Mouse (Mus musculus): ENCODE measurements at regions not wholly inside any gene's neighbourhood (a gene's known extent, or its start where the extent isn't known, plus 50 kb on each side); places are given as distances from the start of the nearest gene placed in this dataset.
"Not testable (repeated sequence)": the region's sequence is repeated elsewhere in the genome, so short reads cannot be mapped to it uniquely, and the experiment has no call there.

- WGBS: 83% methylated on average over 1 of the region's 1 CpGs
- not testable (repeated sequence) for DNase-seq (ENCODE audit: low spot score); H3K4me3 ChIP-seq; H3K4me1 ChIP-seq (replicated peaks); H3K27ac ChIP-seq; H3K36me3 ChIP-seq; H3K27me3 ChIP-seq (ENCODE audit: insufficient read depth, poor library complexity, severe bottlenecking)
- H3K9me3 ChIP-seq: peaks cover 23% of the 10 kb centered on the region; the same call in 1 of the 2 replicates
Observed at GRCm38 (mm10) chr1:189507301-189507700, 105.2 kb upstream of the Kcnk2 start.

- no peaks in the 10 kb centered on the region for H3K9me3 ChIP-seq
- H3K27ac ChIP-seq: no peak overlapping the region
- no peak overlapping the region for H3K4me3 ChIP-seq
- H3K27me3 ChIP-seq (ENCODE audit: insufficient read depth, poor library complexity, severe bottlenecking): no peaks in the 10 kb centered on the region
- H3K36me3 ChIP-seq: no peaks in the 10 kb centered on the region
- peaks cover 4% of the 10 kb centered on the region for H3K4me1 ChIP-seq (replicated peaks)
- WGBS: 83% methylated on average over 3 of the region's 3 CpGs
- no peak for DNase-seq (ENCODE audit: low spot score)
Observed at GRCm38 (mm10) chr1:189499703-189500102, 97.6 kb upstream of the Kcnk2 start.

- H3K27ac ChIP-seq: no peak overlapping the region
Observed at GRCm38 (mm10) chr1:189499141-189499540, 97.1 kb upstream of the Kcnk2 start.

GRCm38 (mm10) chr1:189497031-189497430 lies 95.0 kb upstream of the Kcnk2 start:
- peaks cover 10% of the 10 kb centered on the region for H3K4me1 ChIP-seq (replicated peaks)
- no peaks in the 10 kb centered on the region for H3K27me3 ChIP-seq (ENCODE audit: insufficient read depth, poor library complexity, severe bottlenecking)
- no peak overlapping the region for H3K27ac ChIP-seq
- H3K36me3 ChIP-seq: no peaks in the 10 kb centered on the region
- no peak overlapping the region for H3K4me3 ChIP-seq
- no peak for DNase-seq (ENCODE audit: low spot score)
- WGBS: 87% methylated on average over 9 of the region's 9 CpGs
- no peaks in the 10 kb centered on the region for H3K9me3 ChIP-seq

More at GRCm38 (mm10) chr1:189499141-189499540, 97.1 kb upstream of the Kcnk2 start:
- Histone ChIP-seq H3K9me3 (no peaks in the 10 kb centered on the region), H3K36me3 (no peaks in the 10 kb centered on the region), H3K4me3 (no peak overlapping the region), H3K4me1 (replicated peaks) (peaks cover 9% of the 10 kb centered on the region), H3K27me3 (ENCODE audit: insufficient read depth, poor library complexity, severe bottlenecking) (no peaks in the 10 kb centered on the region)
- DNase-seq (ENCODE audit: low spot score): no peak
- 66% methylated on average over 4 of the region's 4 CpGs for WGBS

GRCm38 (mm10) chr1:189495386-189496150 lies 93.5 kb upstream of the Kcnk2 start:
- Histone ChIP-seq H3K9me3 (no peaks in the 10 kb centered on the region), H3K36me3 (no peaks in the 10 kb centered on the region), H3K27ac (no peak overlapping the region), H3K27me3 (ENCODE audit: insufficient read depth, poor library complexity, severe bottlenecking) (no peaks in the 10 kb centered on the region), H3K4me3 (no peak overlapping the region), H3K4me1 (replicated peaks) (peaks cover 10% of the 10 kb centered on the region)
- 73% methylated on average over 11 of the region's 11 CpGs for WGBS
- DNase-seq (ENCODE audit: low spot score): no peak

- H3K4me1 ChIP-seq (replicated peaks): peaks cover 10% of the 10 kb centered on the region
- DNase-seq (ENCODE audit: low spot score): no peak
- H3K27ac ChIP-seq: no peak overlapping the region
- WGBS: 37% methylated on average over 11 of the region's 11 CpGs
- H3K4me3 ChIP-seq: no peak overlapping the region
- H3K9me3 ChIP-seq: no peaks in the 10 kb centered on the region
- H3K36me3 ChIP-seq: no peaks in the 10 kb centered on the region
- no peaks in the 10 kb centered on the region for H3K27me3 ChIP-seq (ENCODE audit: insufficient read depth, poor library complexity, severe bottlenecking)
Observed at GRCm38 (mm10) chr1:189494896-189495295, 92.8 kb upstream of the Kcnk2 start.

GRCm38 (mm10) chr1:189485336-189485735 lies 83.3 kb upstream of the Kcnk2 start:
- no peaks in the 10 kb centered on the region for H3K9me3 ChIP-seq
- H3K27me3 ChIP-seq (ENCODE audit: insufficient read depth, poor library complexity, severe bottlenecking): no peaks in the 10 kb centered on the region
- 87% methylated on average over 4 of the region's 4 CpGs for WGBS
- no peak overlapping the region for H3K4me3 ChIP-seq
- no peaks in the 10 kb centered on the region for H3K36me3 ChIP-seq
- DNase-seq (ENCODE audit: low spot score): no peak
- H3K4me1 ChIP-seq (replicated peaks): no peaks in the 10 kb centered on the region
- no peak overlapping the region for H3K27ac ChIP-seq

GRCm38 (mm10) chr1:189483331-189483730 lies 81.3 kb upstream of the Kcnk2 start:
- Histone ChIP-seq H3K9me3 (no peaks in the 10 kb centered on the region), H3K36me3 (no peaks in the 10 kb centered on the region), H3K27me3 (ENCODE audit: insufficient read depth, poor library complexity, severe bottlenecking) (no peaks in the 10 kb centered on the region), H3K4me3 (no peak overlapping the region), H3K27ac (no peak overlapping the region), H3K4me1 (replicated peaks) (no peaks in the 10 kb centered on the region)
- no peak for DNase-seq (ENCODE audit: low spot score)
- WGBS: 89% methylated on average over 7 of the region's 7 CpGs

- no peak for DNase-seq (ENCODE audit: low spot score)
- no peaks in the 10 kb centered on the region for H3K27me3 ChIP-seq (ENCODE audit: insufficient read depth, poor library complexity, severe bottlenecking)
- WGBS: 88% methylated on average over 6 of the region's 6 CpGs
- H3K4me3 ChIP-seq: no peak overlapping the region
- no peak overlapping the region for H3K27ac ChIP-seq
- no peaks in the 10 kb centered on the region for H3K36me3 ChIP-seq
- H3K4me1 ChIP-seq (replicated peaks): no peaks in the 10 kb centered on the region
- no peaks in the 10 kb centered on the region for H3K9me3 ChIP-seq
Observed at GRCm38 (mm10) chr1:189478051-189478450, 76.0 kb upstream of the Kcnk2 start.

GRCm38 (mm10) chr1:189476796-189477195 lies 74.7 kb upstream of the Kcnk2 start:
- no peak for DNase-seq (ENCODE audit: low spot score)
- Histone ChIP-seq H3K36me3 (no peaks in the 10 kb centered on the region), H3K27ac (no peak overlapping the region), H3K4me1 (replicated peaks) (no peaks in the 10 kb centered on the region), H3K27me3 (ENCODE audit: insufficient read depth, poor library complexity, severe bottlenecking) (no peaks in the 10 kb centered on the region), H3K4me3 (no peak overlapping the region), H3K9me3 (no peaks in the 10 kb centered on the region)
- WGBS: 93% methylated on average over 14 of the region's 14 CpGs

GRCm38 (mm10) chr1:189473071-189473470 lies 71.0 kb upstream of the Kcnk2 start:
- Histone ChIP-seq H3K9me3 (no peaks in the 10 kb centered on the region), H3K27ac (no peak overlapping the region), H3K27me3 (ENCODE audit: insufficient read depth, poor library complexity, severe bottlenecking) (no peaks in the 10 kb centered on the region), H3K4me1 (replicated peaks) (no peaks in the 10 kb centered on the region), H3K4me3 (no peak overlapping the region), H3K36me3 (no peaks in the 10 kb centered on the region)
- whole genome bisulfite sequencing: 84% methylated on average over 4 of the region's 4 CpGs
- DNase-seq (ENCODE audit: low spot score): no peak

GRCm38 (mm10) chr1:189458421-189458820 lies 56.3 kb upstream of the Kcnk2 start:
- 59% methylated on average over 3 of the region's 3 CpGs for WGBS

More at GRCm38 (mm10) chr1:189458421-189458820, 56.3 kb upstream of the Kcnk2 start:
- no peaks in the 10 kb centered on the region for H3K36me3 ChIP-seq
- H3K27me3 ChIP-seq (ENCODE audit: insufficient read depth, poor library complexity, severe bottlenecking): no peaks in the 10 kb centered on the region
- no peaks in the 10 kb centered on the region for H3K9me3 ChIP-seq
- H3K27ac ChIP-seq: no peak overlapping the region
- no peak overlapping the region for H3K4me3 ChIP-seq
- no peak for DNase-seq (ENCODE audit: low spot score)
- peaks cover 6% of the 10 kb centered on the region; the same call in 1 of the 2 replicates for H3K4me1 ChIP-seq (replicated peaks)
